Mouse (Mus musculus): Measurements from ENCODE around the gene Gm45837. TPM values are rescaled to one million over a fixed set of nuclear protein-coding genes. Genes with fewer than 3 reads are reported as not detected.
"Not testable (repeated sequence)": the region's sequence is repeated elsewhere in the genome, so short reads cannot be mapped to it uniquely, and the experiment has no call there.

The Gm45837 gene
- total and polyA plus RNA-seq, 2 experiments from 2014 or later, result not detected

DNA sequence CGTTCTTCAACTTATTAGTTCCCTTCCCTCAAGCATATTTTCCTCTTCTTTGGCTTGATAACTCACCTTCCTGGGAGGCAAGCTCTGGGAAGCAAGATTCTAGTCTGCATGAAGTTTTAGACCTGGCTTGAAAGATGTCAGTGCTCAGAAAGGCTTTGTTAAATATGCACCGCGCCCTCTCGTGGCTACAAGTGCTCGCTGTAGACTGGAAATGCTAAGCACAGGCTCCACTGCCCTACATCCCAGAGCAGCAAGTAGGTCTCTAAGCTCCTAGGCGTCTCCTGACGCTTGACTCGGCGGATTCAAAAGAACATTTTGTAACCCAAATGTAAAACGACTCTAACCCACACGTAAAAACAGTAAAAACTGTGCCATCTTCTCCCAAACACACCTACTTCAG is 130.4 kb downstream of the Gm45837 start:
- Histone ChIP-seq H3K4me2 (ENCODE audit: low read depth, low read length, poor library complexity, severe bottlenecking) (no peak overlapping the region), H3K9me3 (ENCODE audit: low read length) (no peaks in the 10 kb centered on the region), H3K4me3 (ENCODE audit: low read depth, low read length) (no peak overlapping the region), H3K27ac (ENCODE audit: low read depth, low read length) (no peak overlapping the region), H3K9ac (replicated peaks; ENCODE audit: low read length, poor library complexity, severe bottlenecking) (no peak overlapping the region), H3K36me3 (ENCODE audit: insufficient read depth, low read length) (no peaks in the 10 kb centered on the region), H3K27me3 (ENCODE audit: insufficient read depth, low read length) (no peaks in the 10 kb centered on the region), H3K4me1 (ENCODE audit: insufficient read depth, low read length) (no peaks in the 10 kb centered on the region; the same call in 1 of the 2 replicates)
- no peak for ATAC-seq (ENCODE audit: low FRiP score)
- 2% methylated on average over 11 of the region's 11 CpGs for WGBS
- peak; percentile 89 for TF ChIP-seq CTCF (IDR thresholded peaks at IDR 0.05)
- DNase-seq (ENCODE audit: low spot score), result peak; percentile 92

- DNase-seq (ENCODE audit: low spot score) (no peak), ATAC-seq (ENCODE audit: low FRiP score) (no peak)
- Histone ChIP-seq H3K27me3 (ENCODE audit: insufficient read depth, low read length) (no peaks in the 10 kb centered on the region), H3K9me3 (ENCODE audit: low read length) (no peaks in the 10 kb centered on the region), H3K4me3 (ENCODE audit: low read depth, low read length) (no peak overlapping the region), H3K36me3 (ENCODE audit: insufficient read depth, low read length) (no peaks in the 10 kb centered on the region), H3K4me1 (ENCODE audit: insufficient read depth, low read length) (no peaks in the 10 kb centered on the region; the same call in 1 of the 2 replicates), H3K4me2 (ENCODE audit: low read depth, low read length, poor library complexity, severe bottlenecking) (no peak overlapping the region), H3K9ac (replicated peaks; ENCODE audit: low read length, poor library complexity, severe bottlenecking) (no peak overlapping the region), H3K27ac (ENCODE audit: low read depth, low read length) (no peak overlapping the region)
- WGBS, result 68% methylated on average over 10 of the region's 10 CpGs
- no peak for TF ChIP-seq CTCF (IDR thresholded peaks at IDR 0.05)
Measured at GRCm38 (mm10) chr7:101541734-101542133, 131.0 kb downstream of the Gm45837 start.

DNA sequence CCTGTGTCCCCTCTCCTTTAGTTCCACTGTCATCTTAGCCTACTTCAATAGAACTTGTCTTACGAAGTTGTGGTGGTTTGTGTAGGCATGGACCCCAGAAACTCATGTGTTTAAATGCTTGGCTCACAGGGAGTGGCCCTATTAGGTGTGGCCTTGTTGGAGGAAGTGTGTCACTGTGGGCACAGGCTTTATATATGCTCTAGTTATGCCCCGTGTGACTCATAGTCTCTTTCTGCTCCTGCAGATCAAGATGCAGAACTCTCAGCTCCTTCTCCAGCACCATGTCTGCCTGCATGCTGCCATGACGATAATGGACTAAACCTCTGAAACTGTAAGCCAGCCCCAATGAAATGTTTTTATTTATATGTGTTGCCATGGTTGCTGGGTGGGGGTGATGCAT is 137.0 kb downstream of the Gm45837 start:
- WGBS, result 81% methylated on average over 3 of the region's 3 CpGs
- no peak for TF ChIP-seq CTCF (IDR thresholded peaks at IDR 0.05)
- no peak overlapping the region for H3K9ac ChIP-seq (replicated peaks; ENCODE audit: low read length, poor library complexity, severe bottlenecking)
- no peaks in the 10 kb centered on the region for H3K36me3 ChIP-seq (ENCODE audit: insufficient read depth, low read length)
- no peaks in the 10 kb centered on the region for H3K4me1 ChIP-seq (ENCODE audit: insufficient read depth, low read length)
- H3K9me3 ChIP-seq (ENCODE audit: low read length), result no peaks in the 10 kb centered on the region
- no peak for ATAC-seq (ENCODE audit: low FRiP score)
- no peak overlapping the region for H3K4me2 ChIP-seq (ENCODE audit: low read depth, low read length, poor library complexity, severe bottlenecking)
- no peak overlapping the region for H3K4me3 ChIP-seq (ENCODE audit: low read depth, low read length)
- no peak for DNase-seq (ENCODE audit: low spot score)
- H3K27me3 ChIP-seq (ENCODE audit: insufficient read depth, low read length), result no peaks in the 10 kb centered on the region
- no peak overlapping the region for H3K27ac ChIP-seq (ENCODE audit: low read depth, low read length)

DNA sequence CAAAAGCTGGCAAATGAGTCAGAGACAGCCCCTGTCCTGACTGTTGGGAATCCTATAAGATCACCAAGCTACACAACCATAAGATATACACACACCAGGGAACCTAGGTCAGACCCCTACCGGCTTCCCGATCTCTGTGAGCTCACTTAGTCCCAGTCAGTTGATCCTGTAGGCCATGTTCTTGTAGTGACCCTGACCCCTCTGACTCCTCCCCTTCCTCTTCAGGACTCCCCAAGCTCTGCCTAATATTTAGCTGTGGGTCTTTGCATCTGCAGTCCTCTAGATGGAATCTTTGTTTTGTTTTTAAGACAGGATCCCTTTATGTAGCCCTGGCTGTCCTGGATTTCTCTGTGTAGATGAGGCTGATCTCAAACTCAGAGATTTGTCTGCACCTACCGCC is 138.6 kb downstream of the Gm45837 start:
- Histone ChIP-seq H3K9me3 (ENCODE audit: low read length) (no peaks in the 10 kb centered on the region), H3K4me3 (ENCODE audit: low read depth, low read length) (no peak overlapping the region), H3K27ac (ENCODE audit: low read depth, low read length) (no peak overlapping the region), H3K9ac (replicated peaks; ENCODE audit: low read length, poor library complexity, severe bottlenecking) (no peak overlapping the region), H3K27me3 (ENCODE audit: insufficient read depth, low read length) (no peaks in the 10 kb centered on the region), H3K4me2 (ENCODE audit: low read depth, low read length, poor library complexity, severe bottlenecking) (no peak overlapping the region), H3K36me3 (ENCODE audit: insufficient read depth, low read length) (no peaks in the 10 kb centered on the region), H3K4me1 (ENCODE audit: insufficient read depth, low read length) (no peaks in the 10 kb centered on the region)
- ATAC-seq (ENCODE audit: low FRiP score) (no peak), DNase-seq (ENCODE audit: low spot score) (no peak)
- TF ChIP-seq CTCF (IDR thresholded peaks at IDR 0.05), result no peak
- 71% methylated on average over 3 of the region's 3 CpGs for WGBS

GRCm38 (mm10) chr7:101550686-101551485 is 140.2 kb downstream of the Gm45837 start:
- DNase-seq (ENCODE audit: low spot score), result no peak
- Histone ChIP-seq H3K27me3 (ENCODE audit: insufficient read depth, low read length) (no peaks in the 10 kb centered on the region), H3K4me1 (ENCODE audit: insufficient read depth, low read length) (no peaks in the 10 kb centered on the region), H3K27ac (ENCODE audit: low read depth, low read length) (no peak overlapping the region), H3K36me3 (ENCODE audit: insufficient read depth, low read length) (no peaks in the 10 kb centered on the region), H3K4me3 (ENCODE audit: low read depth, low read length) (no peak overlapping the region), H3K9ac (replicated peaks; ENCODE audit: low read length, poor library complexity, severe bottlenecking) (no peak overlapping the region), H3K4me2 (ENCODE audit: low read depth, low read length, poor library complexity, severe bottlenecking) (no peak overlapping the region), H3K9me3 (ENCODE audit: low read length) (no peaks in the 10 kb centered on the region)
- no peak for TF ChIP-seq CTCF (IDR thresholded peaks at IDR 0.05)
- ATAC-seq (ENCODE audit: low FRiP score), result no peak
- 72% methylated on average over 7 of the region's 7 CpGs for WGBS

DNA sequence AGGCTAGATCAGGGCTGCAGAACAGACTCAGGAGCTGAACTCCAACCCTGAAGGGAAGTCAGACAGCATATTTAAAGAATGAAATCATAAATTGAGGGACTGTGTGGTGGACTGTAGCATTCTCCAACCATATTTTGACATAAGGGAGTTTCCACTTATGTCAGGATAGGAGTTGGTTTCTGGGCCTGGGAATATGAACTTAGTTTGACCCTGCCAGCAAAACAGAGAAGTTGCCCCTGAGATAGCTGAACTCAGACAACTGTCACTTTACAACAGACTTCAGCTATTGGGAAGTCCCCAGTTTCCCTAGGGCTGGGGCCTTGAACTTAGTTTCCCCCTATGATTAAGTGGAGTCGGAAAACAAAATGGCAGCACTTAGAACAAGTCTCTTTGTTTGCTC is 140.8 kb downstream of the Gm45837 start:
- no peaks in the 10 kb centered on the region for H3K4me1 ChIP-seq (ENCODE audit: insufficient read depth, low read length)
- 86% methylated on average over 1 of the region's 1 CpGs for WGBS
- ATAC-seq (ENCODE audit: low FRiP score) (no peak), DNase-seq (ENCODE audit: low spot score) (no peak)
- H3K4me3 ChIP-seq (ENCODE audit: low read depth, low read length), result no peak overlapping the region
- no peak overlapping the region for H3K9ac ChIP-seq (replicated peaks; ENCODE audit: low read length, poor library complexity, severe bottlenecking)
- H3K36me3 ChIP-seq (ENCODE audit: insufficient read depth, low read length), result no peaks in the 10 kb centered on the region
- no peak overlapping the region for H3K4me2 ChIP-seq (ENCODE audit: low read depth, low read length, poor library complexity, severe bottlenecking)
- TF ChIP-seq CTCF (IDR thresholded peaks at IDR 0.05), result no peak
- H3K9me3 ChIP-seq (ENCODE audit: low read length), result no peaks in the 10 kb centered on the region
- no peak overlapping the region for H3K27ac ChIP-seq (ENCODE audit: low read depth, low read length)
- H3K27me3 ChIP-seq (ENCODE audit: insufficient read depth, low read length), result no peaks in the 10 kb centered on the region

DNA sequence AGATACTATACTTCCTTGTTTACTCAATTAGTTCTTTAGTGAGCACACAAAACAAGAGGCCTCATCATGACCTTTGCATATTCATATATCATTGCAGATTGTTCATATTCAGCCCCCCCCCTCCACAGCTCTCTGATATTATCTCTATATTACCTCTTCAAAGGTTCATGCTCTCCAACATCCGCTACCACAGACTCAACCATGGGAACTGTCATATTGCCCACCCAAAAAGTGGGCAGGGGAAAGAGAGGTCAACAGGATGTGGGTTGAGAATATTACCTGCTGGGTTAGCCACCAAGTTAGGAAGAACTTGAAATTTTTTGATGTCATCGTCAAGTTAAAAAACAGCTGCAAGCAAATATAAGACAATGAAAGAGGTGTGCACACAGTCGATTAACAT is 144.8 kb downstream of the Gm45837 start:
- not testable (repeated sequence) for H3K4me2 ChIP-seq (ENCODE audit: low read depth, low read length, poor library complexity, severe bottlenecking); H3K9ac ChIP-seq (replicated peaks; ENCODE audit: low read length, poor library complexity, severe bottlenecking); H3K9me3 ChIP-seq (ENCODE audit: low read length); H3K27ac ChIP-seq (ENCODE audit: low read depth, low read length); H3K4me1 ChIP-seq (ENCODE audit: insufficient read depth, low read length); DNase-seq (ENCODE audit: low spot score); ATAC-seq (ENCODE audit: low FRiP score); H3K36me3 ChIP-seq (ENCODE audit: insufficient read depth, low read length); H3K4me3 ChIP-seq (ENCODE audit: low read depth, low read length); H3K27me3 ChIP-seq (ENCODE audit: insufficient read depth, low read length)
- 96% methylated on average over 3 of the region's 3 CpGs for WGBS
